Mouse (Mus musculus) spleen, postnatal 36 days (tissue): Measurements from ENCODE around the gene Cd47.
A peak's percentile ranks its signal among the peaks of the same experiment; 100 is the strongest.

Experiments
- DNase-seq, 2 experiments: peaks; one replicate each; pipeline ENCODE4 v3.0.0; 2022; ENCODE audit warnings: low spot score in 2 of 2, mixed read lengths in 1 of 2

Gene Cd47

DNA sequence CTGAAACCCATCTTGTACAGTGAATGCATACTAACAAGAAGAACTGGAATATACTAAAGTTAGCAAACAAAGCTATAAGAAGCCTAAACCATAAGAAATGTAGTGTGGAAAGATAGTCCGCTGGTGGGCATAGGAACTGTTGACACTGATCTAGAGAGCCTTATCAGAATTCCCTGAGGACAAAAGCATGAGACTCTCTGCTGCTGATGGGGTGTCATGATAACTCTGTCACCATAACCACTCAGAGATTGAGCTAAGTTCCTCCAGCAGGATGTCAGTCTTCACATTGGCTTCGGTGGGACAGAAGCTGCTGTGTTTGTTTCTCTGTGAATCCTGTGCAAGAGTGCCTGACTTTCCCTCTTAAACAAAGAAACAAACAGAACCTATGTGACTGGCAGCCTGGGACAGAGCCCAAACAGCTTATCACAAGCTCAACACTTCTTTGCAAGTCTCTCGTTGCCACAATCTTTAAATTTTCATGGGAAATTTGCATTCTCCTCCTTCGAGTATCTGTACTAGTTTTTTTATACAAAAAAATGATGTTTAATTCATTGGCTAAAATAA, 33.9 kb downstream of the Cd47 start:
- DNase-seq, result no peak

GRCm38 (mm10) chr16:49836634-49837164, 36.4 kb downstream of the Cd47 start:
- DNase-seq, result no peak

GRCm38 (mm10) chr16:49838923-49839322, 38.6 kb downstream of the Cd47 start:
- DNase-seq, result no peak

GRCm38 (mm10) chr16:49839681-49840535, 39.6 kb downstream of the Cd47 start:
- peak; percentile 90 to 95 for DNase-seq

DNA sequence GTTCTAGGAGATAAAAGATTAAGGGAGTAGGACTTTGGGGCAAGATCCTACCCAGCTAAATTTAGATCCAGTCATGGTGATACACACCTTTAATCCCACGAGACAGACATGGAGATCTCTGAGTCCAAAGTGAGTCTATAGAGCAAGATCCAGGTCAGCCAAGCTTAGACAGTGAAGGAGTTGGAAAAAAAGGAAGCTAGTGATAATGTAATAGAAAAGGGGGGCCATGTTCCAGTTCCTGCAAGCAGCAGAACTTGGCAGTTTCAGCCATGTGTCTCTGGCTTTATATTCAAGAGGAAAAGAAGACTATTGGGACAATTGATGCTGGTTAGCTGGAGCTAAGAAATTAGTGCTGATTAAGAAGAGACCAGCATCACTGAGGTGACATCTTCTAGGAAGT, 43.4 kb downstream of the Cd47 start:
- no peak for DNase-seq

DNA sequence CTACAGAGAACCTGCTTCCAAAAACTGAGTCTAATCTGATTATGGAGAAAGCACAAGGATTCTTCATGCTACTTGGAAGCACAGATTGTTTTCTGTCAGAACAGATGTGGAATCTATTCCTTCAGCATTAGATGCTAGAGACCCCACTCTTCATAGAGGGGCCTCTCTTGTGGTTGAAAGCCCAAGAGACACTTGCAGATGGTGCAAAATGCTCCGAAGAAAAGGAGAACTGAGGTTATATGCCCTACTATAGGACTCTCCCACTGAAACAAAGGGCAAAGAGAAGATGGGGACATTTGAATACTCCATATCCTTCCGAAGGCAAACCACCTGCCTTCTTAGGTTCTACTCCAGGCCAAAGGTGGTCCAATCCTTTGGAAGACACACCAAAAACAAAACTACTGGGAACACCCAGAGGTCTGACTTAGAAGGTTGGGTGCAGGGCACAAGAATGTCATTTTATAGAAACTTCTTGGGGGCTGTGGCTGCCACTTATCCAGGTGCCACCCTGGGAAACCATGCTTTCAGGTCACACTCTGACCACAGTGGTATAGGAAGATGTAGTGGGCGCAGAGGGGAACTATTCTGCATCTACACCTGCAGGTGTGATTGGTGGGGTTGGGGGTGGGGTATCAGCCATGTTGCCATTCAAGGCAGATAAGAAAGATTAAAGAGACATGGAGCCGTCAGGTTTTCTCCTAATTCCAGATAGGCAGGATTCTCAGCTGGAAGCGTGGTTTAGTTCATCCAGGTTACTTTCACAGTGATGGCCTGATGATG, 47.1 kb downstream of the Cd47 start:
- DNase-seq, result no peak

- DNase-seq, result no peak
These were observed 48.3 kb downstream of the Cd47 start for GRCm38 (mm10) chr16:49848651-49849050.

GRCm38 (mm10) chr16:49852940-49853339, 52.6 kb downstream of the Cd47 start:
- peak in 1 of 2 experiments; percentile 36 for DNase-seq

DNA sequence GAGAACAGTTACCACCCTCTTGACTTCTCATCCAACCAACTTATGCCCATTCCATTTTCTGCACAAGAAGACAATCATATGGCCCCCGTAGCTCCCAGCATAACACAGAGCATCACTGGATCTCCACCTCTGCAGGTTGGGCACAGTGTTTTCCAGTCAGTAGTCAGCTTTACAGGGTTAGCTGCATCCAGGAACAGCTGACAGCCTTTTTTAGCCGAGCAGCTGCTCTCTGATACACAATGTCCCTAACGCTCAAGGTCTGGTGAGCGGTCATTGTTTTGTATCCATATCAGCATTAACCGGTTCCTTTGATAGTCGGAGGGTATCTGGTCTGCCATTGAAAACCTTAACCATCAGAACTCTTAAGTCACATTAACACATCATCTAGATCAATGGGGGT, 53.3 kb downstream of the Cd47 start:
- peak in 1 of 2 experiments; percentile 24 for DNase-seq

DNA sequence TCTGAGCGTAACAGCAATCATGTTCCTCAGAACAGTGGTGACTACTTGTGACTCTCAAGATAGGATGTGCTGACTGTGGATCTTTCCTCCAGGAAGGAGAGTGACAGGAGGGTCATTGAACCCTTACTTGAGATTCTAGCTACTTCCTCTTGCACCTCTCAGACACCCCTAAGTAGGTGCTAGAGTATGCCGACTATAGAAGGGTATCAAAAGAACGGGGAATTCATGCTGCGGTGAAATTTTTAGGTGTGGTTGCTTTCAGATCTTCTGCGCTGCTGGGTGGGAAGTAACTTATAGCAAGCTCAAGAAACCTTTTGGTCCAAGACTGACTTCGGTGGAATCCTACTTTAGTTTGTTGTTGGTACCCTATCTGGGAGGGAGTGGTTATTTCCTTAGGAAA, 53.9 kb downstream of the Cd47 start:
- DNase-seq, result peak; percentile 81 to 86

- peak; percentile 91 to 92 for DNase-seq
These were observed 54.9 kb downstream of the Cd47 start for GRCm38 (mm10) chr16:49854931-49855835.

GRCm38 (mm10) chr16:49855836-49856503, 55.6 kb downstream of the Cd47 start:
- peak; percentile 54 to 57 for DNase-seq

- no peak for DNase-seq
These were observed 56.3 kb downstream of the Cd47 start for GRCm38 (mm10) chr16:49856661-49857060.

DNA sequence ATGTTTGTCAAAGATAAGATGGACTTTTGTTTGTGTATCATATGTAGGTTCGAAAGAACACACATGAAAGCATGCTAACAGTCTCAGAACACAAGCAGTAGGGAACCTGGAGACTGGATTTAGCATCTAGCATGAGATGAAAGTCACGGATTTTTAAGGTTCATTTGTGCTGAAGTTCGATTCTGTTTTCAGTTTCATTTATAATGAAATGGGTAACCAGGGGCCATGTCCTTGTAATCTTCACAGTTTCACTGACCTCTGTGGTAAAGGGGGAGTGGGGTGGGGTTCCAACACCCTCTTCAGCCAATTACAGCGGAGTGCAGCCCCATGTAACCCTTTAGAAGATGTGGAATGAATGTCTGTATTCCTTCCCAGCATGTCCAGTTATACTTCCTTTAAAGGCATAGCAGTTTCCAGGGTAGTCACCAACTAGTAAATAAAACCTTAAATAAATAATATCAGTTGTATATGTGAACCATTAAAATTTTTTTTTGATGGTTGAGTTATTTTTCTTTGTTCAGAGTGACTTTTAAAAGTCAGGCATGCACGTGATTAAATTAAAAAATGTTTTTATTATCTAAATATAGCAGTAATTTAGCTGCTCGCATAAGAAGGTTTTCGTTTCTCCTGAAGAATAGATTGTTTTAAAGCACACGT, 57.3 kb downstream of the Cd47 start:
- peak; percentile 50 to 67 for DNase-seq

DNA sequence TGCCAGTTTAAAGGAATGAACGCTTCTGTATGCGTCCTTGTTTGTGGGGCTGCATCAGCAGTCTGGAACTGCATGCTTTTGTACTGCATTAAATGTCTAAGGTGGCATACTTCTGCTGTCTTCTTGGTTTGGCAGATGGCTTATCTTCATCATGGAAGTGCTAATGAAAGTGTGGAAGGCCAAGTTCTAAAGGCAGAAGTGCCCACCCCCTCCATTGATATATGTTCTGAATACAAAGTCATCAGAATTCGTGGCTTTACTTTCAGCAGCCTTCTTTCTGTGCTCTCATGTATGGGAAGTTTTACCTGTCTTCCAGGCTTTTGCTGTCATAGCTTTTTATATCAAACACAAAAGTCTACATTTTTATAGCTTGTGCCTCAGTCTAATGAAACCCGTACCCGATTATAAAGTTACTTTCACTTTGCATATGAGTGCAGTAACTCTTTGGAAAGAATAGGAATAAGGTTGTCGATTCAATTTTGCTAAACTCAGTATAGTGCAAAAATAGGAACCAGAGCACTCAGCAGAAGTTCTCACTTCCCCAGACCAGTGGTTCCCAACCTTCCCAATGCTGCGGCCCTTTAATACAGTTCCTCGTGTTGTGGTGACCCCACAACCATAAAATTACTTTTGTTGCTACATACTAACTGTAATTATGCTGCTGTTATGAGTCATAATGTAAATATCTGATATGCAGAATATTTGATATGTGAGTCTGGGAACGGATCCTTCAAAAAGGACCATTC, 58.0 kb downstream of the Cd47 start:
- peak; percentile 42 to 55 for DNase-seq

DNA sequence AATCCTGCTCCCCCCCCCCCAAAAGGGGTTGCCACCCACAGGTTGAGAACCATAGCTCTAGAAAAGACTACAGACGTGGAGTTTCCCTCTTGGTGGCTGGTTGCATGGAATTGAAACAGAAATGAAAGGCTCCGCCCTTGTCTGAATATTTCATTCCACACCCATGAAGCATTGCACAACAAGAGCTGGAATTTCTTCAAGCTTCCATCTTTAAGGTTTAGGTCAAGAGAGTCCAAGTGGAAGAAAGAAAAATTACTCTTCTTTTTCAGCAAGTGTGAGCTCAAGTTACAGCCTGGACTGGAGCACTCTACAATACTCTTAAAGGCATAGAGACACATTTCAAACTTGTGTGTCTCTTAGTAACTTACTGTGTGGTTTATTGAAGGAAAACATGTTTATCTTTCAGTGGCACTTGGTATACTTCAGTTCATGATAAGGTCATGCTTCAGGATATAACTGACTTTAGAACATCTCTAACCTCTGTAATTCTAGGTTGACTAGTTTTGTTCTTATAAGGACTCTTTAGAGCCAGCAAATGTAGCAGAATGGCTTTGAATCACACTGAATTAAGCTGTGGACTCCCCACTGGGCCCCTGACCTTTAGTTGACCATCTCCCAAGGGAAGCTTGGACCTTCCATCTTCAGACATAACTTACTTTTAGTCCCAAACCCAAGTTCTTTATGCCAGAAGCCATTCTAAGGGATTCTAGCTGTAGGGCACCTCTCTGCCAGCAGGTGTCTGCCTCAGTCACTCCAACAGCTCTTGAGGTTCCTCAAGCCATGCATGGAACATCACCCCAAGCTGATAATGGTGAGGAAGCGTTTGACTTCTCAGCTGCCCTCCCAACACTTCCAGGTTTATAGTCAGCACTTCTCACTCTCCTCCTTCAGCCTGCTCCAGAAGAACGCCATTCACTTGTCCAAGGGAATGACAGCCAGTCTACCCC, 58.8 kb downstream of the Cd47 start:
- DNase-seq, result peak; percentile 26 to 45

GRCm38 (mm10) chr16:49861986-49862385, 61.7 kb downstream of the Cd47 start:
- DNase-seq, result no peak

- DNase-seq, result no peak
These were observed 66.3 kb downstream of the Cd47 start for GRCm38 (mm10) chr16:49866617-49867016.
